Mouse (Mus musculus): ENCODE measurements around the gene Pi4k2a. TPM values are rescaled to one million over a fixed set of nuclear protein-coding genes. Genes with fewer than 3 reads are reported as not detected.

Pi4k2a gene
- 31.9 and 33.0 TPM in 2 replicates for polyA plus RNA-seq (2016; fragmentation: Nextera tagmentation; extraction: Ambion mirVana)

DNA sequence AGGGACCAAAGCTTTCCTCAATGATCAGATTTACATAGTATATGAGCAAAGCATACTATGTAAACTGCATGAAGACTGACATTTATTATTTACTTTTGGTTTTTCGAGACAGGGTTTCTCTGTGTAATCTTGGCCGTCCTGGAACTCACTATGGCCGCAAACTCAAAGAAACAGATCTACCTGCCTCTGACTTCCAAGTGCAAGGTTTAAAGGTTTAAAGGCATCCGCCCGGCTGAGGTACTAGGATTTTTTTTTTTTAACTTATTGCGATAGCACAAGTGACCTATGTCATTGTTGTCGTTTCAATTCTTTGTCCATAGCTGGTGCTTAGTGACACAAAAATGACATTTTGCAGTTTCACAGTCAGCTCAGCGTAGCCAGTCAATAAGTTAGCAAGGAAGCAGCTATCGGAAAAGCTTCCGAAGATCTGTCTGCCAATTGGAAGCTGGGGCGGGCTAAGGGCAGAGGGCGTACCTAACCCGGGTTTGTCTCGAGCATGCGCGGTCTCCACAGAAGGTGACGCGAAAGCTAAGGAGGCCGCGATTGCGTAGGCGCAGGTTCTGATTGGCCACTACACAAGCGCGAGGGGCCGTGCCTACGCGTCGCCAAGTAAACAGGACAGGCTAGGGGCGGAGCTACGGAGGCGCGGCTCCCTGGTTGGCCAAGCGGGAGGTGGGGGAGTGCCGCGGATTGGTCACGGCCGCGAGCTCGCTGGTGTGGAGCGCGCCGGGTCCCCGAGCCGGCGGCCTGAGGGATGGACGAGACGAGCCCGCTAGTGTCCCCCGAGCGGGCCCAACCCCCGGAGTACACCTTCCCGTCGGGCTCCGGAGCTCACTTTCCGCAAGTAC is at the start of gene Pi4k2a:
Gene Pi4k2a (plus strand): TSS at position 723 of the 848 bp plus-strand sequence.
- Histone ChIP-seq H3K27me3 (ENCODE audit: low read depth, poor library complexity, severe bottlenecking) (no peaks in the 10 kb centered on the region), H3K9me3 (replicated peaks) (no peaks in the 10 kb centered on the region), H3K27ac (peak within 1 kb of the TSS; percentile 89), H3K4me1 (peaks cover 33% of the 10 kb centered on the region), H3K36me3 (peaks cover 17% of the 10 kb centered on the region), H3K4me3 (peak within 1 kb of the TSS; percentile 94)
- WGBS, result 1% methylated on average over 49 of the region's 55 CpGs
- DNase-seq (ENCODE audit: low spot score), result peak; percentile 93

DNA sequence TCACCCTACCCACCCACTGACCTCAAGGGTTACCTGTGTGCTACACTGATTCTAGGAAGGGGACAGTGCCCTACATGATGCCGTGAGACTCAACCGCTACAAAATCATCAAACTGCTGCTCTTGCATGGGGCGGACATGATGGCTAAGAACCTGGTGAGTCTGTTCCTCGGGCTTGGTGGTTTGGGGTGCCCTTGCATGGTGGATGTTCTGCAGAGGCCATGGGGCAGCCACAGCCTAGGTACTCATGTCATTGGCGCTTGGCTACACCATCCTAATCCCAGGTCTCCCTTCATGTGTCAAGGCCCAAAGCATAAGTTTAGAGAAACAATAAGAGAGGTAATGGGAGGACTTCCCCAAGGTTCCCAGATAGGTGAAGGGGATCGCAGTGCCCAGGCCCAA is 46.3 kb upstream of the Pi4k2a start:
- Histone ChIP-seq H3K27me3 (ENCODE audit: low read depth, poor library complexity, severe bottlenecking) (peaks cover 24% of the 10 kb centered on the region), H3K4me3 (no peak overlapping the region), H3K36me3 (no peaks in the 10 kb centered on the region), H3K9me3 (replicated peaks) (no peaks in the 10 kb centered on the region), H3K27ac (no peak overlapping the region), H3K4me1 (peaks cover 10% of the 10 kb centered on the region)
- no peak for DNase-seq (ENCODE audit: low spot score)
- WGBS, result 95% methylated on average over 6 of the region's 6 CpGs

DNA sequence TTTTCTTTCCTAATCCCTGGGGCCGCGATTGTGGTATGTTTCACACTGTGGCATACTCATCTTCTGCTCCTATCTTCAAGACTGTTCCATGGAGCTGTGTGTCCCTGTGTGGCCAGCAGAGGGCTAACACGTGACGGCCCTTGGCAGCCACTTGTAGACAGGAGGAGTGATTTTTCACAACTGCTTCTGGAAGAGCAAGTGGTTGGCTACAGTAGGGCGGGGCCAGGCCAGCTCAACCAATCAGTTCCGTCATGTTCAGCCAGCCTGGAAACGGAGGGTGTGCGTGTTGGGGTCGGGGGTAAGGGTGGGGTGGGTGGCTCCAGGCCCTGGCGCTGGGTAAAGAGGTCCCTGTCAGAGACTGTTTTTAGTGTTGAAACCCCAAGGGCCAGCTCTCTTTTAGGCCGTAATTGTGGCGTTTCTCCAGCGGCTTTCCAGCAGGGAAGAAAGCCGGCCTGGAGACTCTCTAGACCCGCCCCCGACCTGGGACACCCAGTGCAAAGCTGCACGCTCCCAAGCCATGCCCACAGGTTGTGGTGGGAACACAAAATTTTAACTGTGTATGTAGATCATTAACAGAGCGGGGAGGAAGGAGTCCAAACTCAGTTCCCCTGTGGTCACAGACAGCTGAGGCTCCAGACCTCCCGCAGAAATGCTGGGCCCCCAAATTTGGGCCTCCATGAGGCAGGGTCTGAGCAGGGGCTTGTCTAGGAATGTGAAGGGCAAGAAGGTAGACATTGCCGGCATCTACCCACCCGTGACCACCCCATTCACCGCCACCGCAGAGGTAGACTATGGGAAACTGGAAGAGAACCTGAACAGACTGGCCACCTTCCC is 44.8 kb upstream of the Pi4k2a start, which contains the start of gene Hoga1:
Gene Hoga1 (plus strand): TSS at position 342 of the 834 bp plus-strand sequence.
- no peaks in the 10 kb centered on the region for H3K9me3 ChIP-seq (replicated peaks)
- no peaks in the 10 kb centered on the region for H3K36me3 ChIP-seq
- H3K27ac ChIP-seq, result peak within 1 kb of the TSS; percentile 77
- WGBS, result 26% methylated on average over 23 of the region's 23 CpGs
- DNase-seq (ENCODE audit: low spot score), result peak; percentile 84
- peaks cover 14% of the 10 kb centered on the region for H3K27me3 ChIP-seq (ENCODE audit: low read depth, poor library complexity, severe bottlenecking)
- H3K4me1 ChIP-seq, result peaks cover 10% of the 10 kb centered on the region
- peak within 1 kb of the TSS; percentile 49 for H3K4me3 ChIP-seq

DNA sequence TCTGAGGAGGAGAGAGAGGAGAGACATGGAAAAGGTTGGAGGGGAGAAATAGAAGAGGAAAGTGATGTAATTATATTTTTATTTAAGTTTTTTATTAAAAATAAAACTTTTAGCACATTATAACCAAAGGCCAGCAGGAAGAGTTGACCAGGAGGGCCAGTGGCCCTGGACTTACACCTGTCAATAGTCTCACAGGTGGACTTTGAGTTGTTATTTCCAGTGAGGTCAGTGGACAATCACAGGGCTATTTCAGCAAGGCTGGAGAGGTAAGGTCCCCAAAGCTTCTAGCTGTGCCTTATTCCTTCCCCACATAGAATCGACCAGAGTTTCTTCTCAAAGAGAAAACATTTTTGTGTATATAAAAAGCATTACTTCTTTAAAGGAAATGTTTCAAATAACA is 40.0 kb upstream of the Pi4k2a start:
- H3K36me3 ChIP-seq, result no peaks in the 10 kb centered on the region
- no peaks in the 10 kb centered on the region for H3K9me3 ChIP-seq (replicated peaks)
- no peak for DNase-seq (ENCODE audit: low spot score)
- peaks cover 18% of the 10 kb centered on the region for H3K4me1 ChIP-seq
- H3K27me3 ChIP-seq (ENCODE audit: low read depth, poor library complexity, severe bottlenecking), result peaks cover 4% of the 10 kb centered on the region; the same call in 1 of the 2 replicates
- no peak overlapping the region for H3K27ac ChIP-seq
- 89% methylated on average over 1 of the region's 1 CpGs for WGBS
- H3K4me3 ChIP-seq, result no peak overlapping the region

DNA sequence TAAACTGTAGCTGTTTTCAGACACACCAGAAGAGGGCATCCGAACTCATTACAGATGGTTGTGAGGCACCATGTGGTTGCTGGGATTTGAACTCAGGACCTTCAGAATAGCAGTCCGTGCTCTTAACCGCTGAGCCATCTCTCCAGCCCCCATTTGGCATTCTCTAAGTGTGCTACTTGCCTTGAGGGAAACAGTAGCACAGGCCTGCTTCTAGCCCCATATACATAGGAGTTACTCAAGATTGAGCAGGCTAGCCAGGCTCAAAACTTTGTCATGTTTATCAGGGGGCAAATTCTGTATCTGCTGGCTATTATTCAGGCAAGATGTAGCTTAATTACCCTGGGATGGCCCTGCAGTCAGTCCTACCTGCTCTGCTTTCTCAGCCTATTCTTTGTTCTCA is 38.9 kb upstream of the Pi4k2a start:
- H3K36me3 ChIP-seq, result no peaks in the 10 kb centered on the region
- H3K27me3 ChIP-seq (ENCODE audit: low read depth, poor library complexity, severe bottlenecking), result peaks cover under 1% of the 10 kb centered on the region; the same call in 1 of the 2 replicates
- H3K4me1 ChIP-seq, result peaks cover 9% of the 10 kb centered on the region; the same call in 1 of the 2 replicates
- H3K4me3 ChIP-seq, result no peak overlapping the region
- no peaks in the 10 kb centered on the region for H3K9me3 ChIP-seq (replicated peaks)
- DNase-seq (ENCODE audit: low spot score), result no peak
- WGBS, result 83% methylated on average over 3 of the region's 3 CpGs
- H3K27ac ChIP-seq, result no peak overlapping the region

DNA sequence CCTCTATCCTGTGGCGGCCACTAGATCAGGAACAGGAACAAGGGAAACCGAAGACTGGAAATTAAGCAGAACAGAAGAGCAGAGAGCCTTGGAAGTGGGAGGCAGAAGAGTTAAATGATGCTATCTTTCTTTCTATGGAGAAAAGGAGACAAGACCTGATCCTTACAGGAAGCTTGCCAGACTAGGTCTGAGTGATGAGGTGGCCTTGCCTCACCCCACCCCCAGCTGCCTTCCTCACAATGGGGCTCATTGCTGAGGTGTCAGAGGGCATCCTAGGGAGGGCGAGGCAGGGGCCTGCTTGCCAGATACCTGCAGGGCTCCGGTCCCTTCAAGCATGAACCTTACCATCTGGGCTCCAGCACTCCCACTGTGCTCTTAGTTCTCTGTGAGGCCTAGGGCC is 38.3 kb upstream of the Pi4k2a start, which contains the start of gene 4933411K16Rik:
Gene 4933411K16Rik (plus strand): TSS at position 301 of the 400 bp plus-strand sequence.
- Histone ChIP-seq H3K27ac (no peak within 1 kb of the TSS), H3K36me3 (no peaks in the 10 kb centered on the region), H3K4me3 (no peak within 1 kb of the TSS), H3K9me3 (replicated peaks) (no peaks in the 10 kb centered on the region), H3K4me1 (peaks cover 9% of the 10 kb centered on the region; the same call in 1 of the 2 replicates), H3K27me3 (ENCODE audit: low read depth, poor library complexity, severe bottlenecking) (no peaks in the 10 kb centered on the region)
- 77% methylated on average over 4 of the region's 4 CpGs for WGBS
- DNase-seq (ENCODE audit: low spot score), result no peak

DNA sequence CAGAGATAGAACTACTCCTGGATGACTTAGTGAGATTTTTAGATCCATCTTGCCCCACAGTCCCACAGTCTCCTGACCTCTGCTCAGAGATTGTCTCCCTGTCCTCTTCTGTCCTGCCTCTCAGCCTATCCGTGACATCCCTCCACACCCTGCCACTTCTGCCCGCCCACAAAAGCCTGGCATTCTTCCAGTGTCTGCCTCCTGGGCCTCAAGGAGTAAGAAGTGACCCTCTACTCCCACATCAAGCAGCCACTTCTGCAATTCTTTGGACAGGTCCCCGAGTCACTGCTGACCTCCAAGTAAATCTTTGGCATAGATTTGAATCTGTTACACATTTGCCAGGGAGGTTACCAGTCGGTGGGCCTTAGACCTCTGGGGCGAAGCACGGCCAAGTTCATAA is 36.0 kb upstream of the Pi4k2a start:
- no peak for DNase-seq (ENCODE audit: low spot score)
- 87% methylated on average over 6 of the region's 6 CpGs for WGBS
- Histone ChIP-seq H3K27ac (no peak overlapping the region), H3K27me3 (ENCODE audit: low read depth, poor library complexity, severe bottlenecking) (no peaks in the 10 kb centered on the region), H3K9me3 (replicated peaks) (no peaks in the 10 kb centered on the region), H3K4me3 (no peak overlapping the region), H3K4me1 (peaks cover 9% of the 10 kb centered on the region; the same call in 1 of the 2 replicates), H3K36me3 (no peaks in the 10 kb centered on the region)

DNA sequence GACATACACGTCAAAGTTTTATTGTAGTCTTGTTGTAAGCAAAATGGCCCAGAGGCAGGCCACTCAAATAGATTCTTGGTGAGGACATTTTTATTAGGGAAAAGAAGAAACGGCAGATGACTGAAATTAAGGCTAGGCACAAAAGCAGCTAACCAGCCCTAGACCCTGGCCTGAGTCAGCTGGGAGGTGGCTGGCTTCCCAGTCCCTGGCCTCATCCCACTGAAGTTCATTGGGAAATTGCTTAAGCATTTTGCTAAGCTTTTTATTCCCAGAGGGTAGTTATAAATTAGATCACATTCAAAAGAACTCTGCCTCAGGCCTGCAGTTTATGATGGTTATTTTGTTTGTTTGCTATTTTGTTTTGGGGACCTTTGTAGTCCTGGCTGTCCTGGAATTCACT is 34.4 kb upstream of the Pi4k2a start:
- no peaks in the 10 kb centered on the region for H3K9me3 ChIP-seq (replicated peaks)
- DNase-seq (ENCODE audit: low spot score), result no peak
- H3K36me3 ChIP-seq, result no peaks in the 10 kb centered on the region
- no peaks in the 10 kb centered on the region for H3K27me3 ChIP-seq (ENCODE audit: low read depth, poor library complexity, severe bottlenecking)
- H3K4me1 ChIP-seq, result peaks cover 9% of the 10 kb centered on the region; the same call in 1 of the 2 replicates
- WGBS, result 71% methylated on average over 2 of the region's 2 CpGs
- H3K4me3 ChIP-seq, result no peak overlapping the region
- H3K27ac ChIP-seq, result no peak overlapping the region

DNA sequence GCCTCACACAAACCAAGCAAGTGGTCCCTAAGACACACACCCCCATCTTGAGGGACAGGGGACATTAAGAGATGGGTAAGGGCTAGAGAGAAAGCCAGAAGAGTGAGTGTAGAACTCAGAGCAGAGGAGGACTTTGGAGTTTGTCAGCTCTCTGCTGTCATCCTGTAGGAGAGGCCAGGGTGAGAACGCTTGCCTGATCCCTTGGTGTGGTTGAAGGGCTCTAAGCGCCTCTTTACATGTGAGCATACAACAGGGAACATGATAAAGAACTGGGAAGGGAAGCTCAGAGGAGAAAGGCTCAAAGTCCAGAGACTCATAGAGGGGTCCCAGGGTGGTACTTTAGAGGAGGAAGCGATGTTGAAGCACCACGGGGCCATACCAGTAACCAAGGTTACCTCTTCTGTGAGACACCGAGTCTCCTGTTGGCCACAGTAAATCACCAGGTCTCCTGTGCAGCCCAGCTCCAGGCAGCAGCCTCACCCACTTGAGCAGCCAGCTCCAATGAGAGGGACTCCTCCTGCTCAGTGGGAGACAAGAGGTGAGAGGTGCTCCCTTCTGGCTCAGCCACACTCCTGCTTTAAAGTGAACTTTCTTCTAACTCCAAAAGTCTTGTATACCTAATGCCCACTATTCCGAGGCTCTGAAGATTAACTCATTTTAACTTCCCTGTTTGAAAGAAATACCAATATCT is 33.4 kb upstream of the Pi4k2a start:
- H3K36me3 ChIP-seq, result no peaks in the 10 kb centered on the region
- H3K4me1 ChIP-seq, result peaks cover 9% of the 10 kb centered on the region; the same call in 1 of the 2 replicates
- no peak overlapping the region for H3K27ac ChIP-seq
- H3K27me3 ChIP-seq (ENCODE audit: low read depth, poor library complexity, severe bottlenecking), result no peaks in the 10 kb centered on the region
- H3K4me3 ChIP-seq, result no peak overlapping the region
- no peaks in the 10 kb centered on the region for H3K9me3 ChIP-seq (replicated peaks)
- 84% methylated on average over 6 of the region's 6 CpGs for WGBS
- no peak for DNase-seq (ENCODE audit: low spot score)

DNA sequence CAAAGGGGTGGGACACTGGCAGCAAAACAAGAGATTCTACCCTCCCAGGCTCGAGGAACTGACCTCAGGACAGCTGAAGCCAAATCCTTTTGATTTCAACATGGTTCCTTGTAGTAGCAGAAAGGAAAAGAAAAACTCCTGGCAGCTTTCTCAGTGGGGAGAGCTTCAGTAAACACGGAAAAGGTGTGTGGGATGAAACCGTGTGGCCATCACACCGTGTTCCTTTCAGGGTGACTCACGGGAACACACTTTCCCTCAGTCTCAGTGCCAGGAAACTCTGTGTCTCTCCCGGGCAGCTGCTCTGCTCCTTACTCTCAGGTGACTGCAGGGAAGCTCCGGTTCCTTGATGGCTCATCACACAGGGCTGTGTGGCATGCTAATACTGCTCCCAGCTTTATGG is 31.8 kb upstream of the Pi4k2a start:
- no peaks in the 10 kb centered on the region for H3K27me3 ChIP-seq (ENCODE audit: low read depth, poor library complexity, severe bottlenecking)
- no peak overlapping the region for H3K4me3 ChIP-seq
- H3K36me3 ChIP-seq, result no peaks in the 10 kb centered on the region
- peaks cover 1% of the 10 kb centered on the region; the same call in 1 of the 2 replicates for H3K4me1 ChIP-seq
- H3K9me3 ChIP-seq (replicated peaks), result no peaks in the 10 kb centered on the region
- no peak overlapping the region for H3K27ac ChIP-seq
- no peak for DNase-seq (ENCODE audit: low spot score)
- 71% methylated on average over 7 of the region's 7 CpGs for WGBS

DNA sequence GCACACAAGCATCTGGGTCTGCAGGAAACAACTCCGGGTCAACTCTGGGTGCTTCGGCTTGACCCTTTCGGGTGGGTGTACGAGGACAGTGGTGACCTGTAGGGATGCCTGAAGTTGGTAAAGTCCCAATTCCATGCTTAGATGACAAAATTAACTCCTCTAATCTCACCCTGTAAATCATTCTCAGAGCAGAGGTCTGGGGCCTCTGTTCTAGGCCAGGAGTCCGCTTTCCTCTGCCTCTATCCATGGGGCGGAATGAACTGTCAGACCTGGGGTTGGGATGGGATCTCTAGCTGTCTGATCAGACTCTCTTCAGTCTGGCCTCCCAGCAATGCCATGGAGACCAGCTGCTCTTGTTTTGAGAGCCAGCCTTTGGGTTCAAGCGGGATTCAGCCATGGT is 28.8 kb upstream of the Pi4k2a start:
- H3K27ac ChIP-seq, result no peak overlapping the region
- H3K4me1 ChIP-seq, result no peaks in the 10 kb centered on the region
- no peak for DNase-seq (ENCODE audit: low spot score)
- WGBS, result 88% methylated on average over 7 of the region's 7 CpGs
- no peaks in the 10 kb centered on the region for H3K9me3 ChIP-seq (replicated peaks)
- no peaks in the 10 kb centered on the region for H3K36me3 ChIP-seq
- no peak overlapping the region for H3K4me3 ChIP-seq
- no peaks in the 10 kb centered on the region for H3K27me3 ChIP-seq (ENCODE audit: low read depth, poor library complexity, severe bottlenecking)

DNA sequence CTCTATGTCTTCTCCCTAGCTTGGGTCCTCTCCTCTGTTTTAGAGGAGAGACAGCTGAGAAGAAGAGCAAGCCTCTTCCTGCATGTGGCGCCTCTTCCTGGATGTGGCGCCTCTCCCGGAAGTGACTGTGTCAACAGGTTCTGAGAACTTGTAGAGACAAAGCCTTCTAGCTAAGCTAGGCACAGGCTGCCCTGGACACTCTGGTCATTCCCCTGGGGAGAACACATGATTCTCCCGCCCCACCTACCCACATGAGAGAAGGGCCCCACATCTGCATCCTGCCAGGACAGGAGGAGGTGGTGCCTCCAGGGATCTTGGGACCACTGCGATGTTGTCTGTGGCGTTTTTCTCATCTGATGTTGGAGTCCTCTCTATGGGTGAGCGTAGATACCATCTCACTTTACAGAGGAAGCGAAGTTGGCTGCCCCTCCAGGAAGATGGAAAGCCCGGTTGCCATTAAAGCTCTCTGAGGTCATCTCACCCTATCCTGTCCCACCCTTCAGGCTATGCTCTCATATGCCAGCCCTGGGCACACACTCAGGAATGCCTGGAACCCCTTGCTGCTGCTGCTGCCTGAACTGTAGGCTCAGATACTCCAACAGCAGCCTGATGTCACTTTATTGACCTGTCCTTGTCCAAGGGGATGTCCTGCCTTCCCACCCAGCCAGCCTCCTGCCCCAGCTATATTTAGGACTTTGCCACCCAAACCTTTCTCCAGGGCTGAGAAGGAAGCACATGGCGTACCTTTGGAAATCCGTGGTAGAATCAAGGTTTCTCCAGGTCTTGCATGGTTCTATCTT is 21.6 kb upstream of the Pi4k2a start:
- Histone ChIP-seq H3K27ac (no peak overlapping the region), H3K4me3 (no peak overlapping the region), H3K4me1 (no peaks in the 10 kb centered on the region; the same call in 1 of the 2 replicates), H3K9me3 (replicated peaks) (no peaks in the 10 kb centered on the region), H3K36me3 (peaks cover 2% of the 10 kb centered on the region; the same call in 1 of the 2 replicates), H3K27me3 (ENCODE audit: low read depth, poor library complexity, severe bottlenecking) (no peaks in the 10 kb centered on the region)
- no peak for DNase-seq (ENCODE audit: low spot score)
- WGBS, result 83% methylated on average over 11 of the region's 11 CpGs
